Comparison of ENCODE assay signal across 18 mouse cellular contexts in genomic region chr12:12570563-12571251, GRCm38 (mm10).
DNase-seq lines count a peak whose midpoint lies in the region; ATAC-seq lines count a peak whose summit lies in the region.
"Had no signal": no experiment of that assay in that cellular context is flagged by ENCODE, and none has a peak within 500 bp of the region (broad histone marks: within the 10 kb centered on the region; RNA-seq: fewer than 3 reads in every experiment).

No protein-coding gene starts in this region.

- peak overlapping the region; percentile 17; the same call in 1 of the 2 replicates for H3K9ac ChIP-seq in liver, embryonic 12.5 days
- H3K9ac ChIP-seq: midbrain, embryonic 12.5 days had no signal

- H3K4me2 ChIP-seq in liver, embryonic 12.5 days, result peak overlapping the region; percentile 48
- H3K4me2 ChIP-seq: midbrain, embryonic 12.5 days had no signal

- H3K36me3 ChIP-seq in liver, embryonic 12.5 days, result no peaks in the 10 kb centered on the region
- H3K36me3 ChIP-seq: forebrain, embryonic 10.5 days; midbrain, embryonic 12.5 days had no signal

- ATAC-seq in liver, embryonic 12.5 days, result peak; percentile 99
- ATAC-seq: CD4-positive, CD25-positive, alpha-beta regulatory T cell, adult 4 months; hindbrain, postnatal 0 days had no signal

- 55% methylated on average over 7 of the region's 7 CpGs for WGBS in liver, embryonic 12.5 days (ENCODE audit: insufficient replicate concordance)

- no peak overlapping the region for H3K4me3 ChIP-seq in liver, embryonic 12.5 days
- H3K4me3 ChIP-seq: forebrain, embryonic 10.5 days; gastrocnemius, adult 2 months; heart, adult 2 months; midbrain, embryonic 12.5 days; myocyte had no signal

- peaks cover 30% of the 10 kb centered on the region for H3K4me1 ChIP-seq in liver, embryonic 12.5 days

- DNase-seq in B cell, adult 2 months, result peak; percentile 72 to 80
- DNase-seq in c-Kit-positive CD71-negative TER-119-negative erythroid progenitor cells, embryonic 14.5 days (ENCODE audit: low read depth), result peak; percentile 67
- peak; percentile 57 to 61 for DNase-seq in natural killer cell, adult 2 months (ENCODE audit: low spot score in 2 of 2)
- no peak for DNase-seq in cerebellum, adult 18-20 months
- no peak for DNase-seq in kidney, postnatal 25 days
- no peak for DNase-seq in layer of hippocampus, adult 18-20 months (ENCODE audit: low spot score in 2 of 2)
- DNase-seq: cerebellum, adult 9-11 months; gastrocnemius, adult 2 months; heart, adult 2 months; heart, postnatal 10 days; kidney, adult 9 months; lung, adult 2 months had no signal

- peak overlapping the region; percentile 86 for H3K27ac ChIP-seq in liver, embryonic 12.5 days
- H3K27ac ChIP-seq: forebrain, embryonic 10.5 days; gastrocnemius, adult 2 months; heart, adult 2 months; hindbrain, postnatal 0 days; midbrain, embryonic 12.5 days had no signal

- no peaks in the 10 kb centered on the region for H3K27me3 ChIP-seq in liver, embryonic 12.5 days (replicated peaks)
- H3K27me3 ChIP-seq: midbrain, embryonic 12.5 days had no signal

- H3K9me3 ChIP-seq in liver, embryonic 12.5 days (replicated peaks), result no peaks in the 10 kb centered on the region
- H3K9me3 ChIP-seq: midbrain, embryonic 12.5 days had no signal

Comparison
In these comparisons a context has a peak if more than half of its experiments do, and no peak if none do; other contexts are left out.
1. DNase-seq: peak in B cell, adult 2 months (2 of 2), c-Kit-positive CD71-negative TER-119-negative erythroid progenitor cells, embryonic 14.5 days (single experiment) and natural killer cell, adult 2 months (2 of 2); none in cerebellum, adult 18-20 months (0 of 2), kidney, postnatal 25 days (0 of 2) and layer of hippocampus, adult 18-20 months (0 of 2).